Mouse (Mus musculus) cerebellum, postnatal 25 days (tissue): Measurements from ENCODE around the gene Gm21861.
"Not testable (repeated sequence)": the region's sequence is repeated elsewhere in the genome, so short reads cannot be mapped to it uniquely, and the experiment has no call there.

Source experiments
- DNase-seq, 2 experiments: peaks; one replicate each; pipeline ENCODE4 v3.0.0; 2021; ENCODE audit warnings: mixed read lengths in 2 of 2

Gm21861 gene

GRCm38 (mm10) chrY:58814497-58814896 lies at the start of gene Gm21861:
TSS of gene Gm21861 (minus strand) at chrY:58814597.
- DNase-seq = not testable (repeated sequence)
